Mouse (Mus musculus): ENCODE measurements around the gene Olfr1463.

Gene Olfr1463

GRCm38 (mm10) chr19:13231028-13231427 lies at the start of gene Olfr1463:
TSS of gene Olfr1463 (plus strand) at chr19:13231328.
- no peak for DNase-seq (ENCODE audit: low read depth, low spot score)

DNA sequence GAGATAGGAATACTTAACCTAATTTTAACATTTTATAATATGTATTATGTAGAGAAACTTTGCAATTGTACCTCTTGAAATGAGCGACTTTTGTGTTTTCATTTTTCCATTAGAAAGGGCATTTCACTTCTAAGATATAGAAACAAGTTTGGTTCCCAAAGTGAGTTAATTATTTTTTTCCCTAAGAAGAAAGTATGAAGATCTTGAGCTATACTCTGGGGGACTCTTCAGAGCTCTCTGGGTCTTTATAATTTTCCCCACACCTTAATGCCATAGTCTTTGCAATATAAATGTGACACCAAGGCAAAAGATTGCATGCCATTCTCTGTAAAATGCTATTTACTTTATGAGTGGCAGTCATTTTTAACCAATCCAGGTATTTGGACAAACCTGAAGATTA lies 45.7 kb upstream of the Olfr1463 start, which contains the start of gene Olfr1462:
TSS of gene Olfr1462 (plus strand) at position 301 of the 400 bp plus-strand sequence.
- no peak for DNase-seq (ENCODE audit: low read depth, low spot score)

GRCm38 (mm10) chr19:13221666-13222065 lies 9.5 kb upstream of the Olfr1463 start:
- DNase-seq (ENCODE audit: low read depth, low spot score), result no peak
